9 mouse cellular contexts compared by ENCODE assay signal in genomic region chr5:64202306-64202705, GRCm38 (mm10). TPM values are rescaled to one million over a fixed set of nuclear protein-coding genes. Genes with fewer than 3 reads are reported as not detected.
A peak's percentile ranks its signal among the peaks of the same experiment; 100 is the strongest.
DNase-seq lines count a peak whose midpoint lies in the region; ATAC-seq and TF ChIP-seq lines count a peak whose summit lies in the region.
"Had no signal": no experiment of that assay in that cellular context is flagged by ENCODE, and none has a peak within 500 bp of the region (broad histone marks: within the 10 kb centered on the region; RNA-seq: fewer than 3 reads in every experiment).

No protein-coding gene starts in this region.

- 20% methylated on average over 2 of the region's 2 CpGs for WGBS in forebrain, postnatal 0 days
- WGBS in limb, embryonic 14.5 days = 27% methylated on average over 2 of the region's 2 CpGs

- no peaks in the 10 kb centered on the region for H3K79me2 ChIP-seq in MEL (ENCODE audit: control insufficient read depth, insufficient read depth, low read length, poor library complexity)

- no peaks in the 10 kb centered on the region for H3K9me3 ChIP-seq in MEL (replicated peaks; ENCODE audit: insufficient read depth, low read length)
- H3K9me3 ChIP-seq in forebrain, postnatal 0 days (ENCODE audit: low read length) = no peaks in the 10 kb centered on the region
- H3K9me3 ChIP-seq in limb, embryonic 14.5 days (ENCODE audit: control insufficient read depth, low read length) = no peaks in the 10 kb centered on the region
- H3K9me3 ChIP-seq: heart, embryonic 13.5 days had no signal

- TF ChIP-seq RAD21 in MEL (IDR thresholded peaks at IDR 0.05; ENCODE audit: low read depth, low read length) = peak; percentile 65

- TF ChIP-seq POLR2A in MEL (IDR thresholded peaks at IDR 0.05; ENCODE audit: control insufficient read depth in 1 of 2, insufficient read depth in 1 of 2, low read depth in 1 of 2, low read length in 2 of 2, poor library complexity in 1 of 2) = no peak
- no peak for TF ChIP-seq POLR2A in limb, embryonic 14.5 days (IDR thresholded peaks at IDR 0.05; ENCODE audit: borderline replicate concordance, extremely low read depth, insufficient read depth, insufficient read length)

- H3K9ac ChIP-seq in MEL (ENCODE audit: control insufficient read depth, low read depth, low read length, poor library complexity, severe bottlenecking) = no peak overlapping the region
- no peak overlapping the region for H3K9ac ChIP-seq in forebrain, postnatal 0 days
- H3K9ac ChIP-seq in limb, embryonic 14.5 days (ENCODE audit: low read depth, low read length, severe bottlenecking) = no peak overlapping the region
- H3K9ac ChIP-seq: heart, embryonic 13.5 days had no signal

- no peak overlapping the region for H3K4me2 ChIP-seq in forebrain, postnatal 0 days (ENCODE audit: low read depth)
- H3K4me2 ChIP-seq in limb, embryonic 14.5 days (replicated peaks; ENCODE audit: low read depth, low read length, severe bottlenecking) = no peak overlapping the region
- H3K4me2 ChIP-seq: heart, embryonic 13.5 days had no signal

- peaks cover 0 to 8% of the 10 kb centered on the region in 2 experiments; a peak in 2 of 4 replicates for H3K4me1 ChIP-seq in MEL (ENCODE audit: control insufficient read depth in 1 of 2, insufficient read depth in 2 of 2, low read length in 2 of 2)
- no peaks in the 10 kb centered on the region for H3K4me1 ChIP-seq in forebrain, postnatal 0 days (ENCODE audit: insufficient read depth)
- H3K4me1 ChIP-seq in limb, embryonic 14.5 days (ENCODE audit: control insufficient read depth, insufficient read depth, low read length) = no peaks in the 10 kb centered on the region

- no peaks in the 10 kb centered on the region for H3K27me3 ChIP-seq in MEL (ENCODE audit: control insufficient read depth in 1 of 2, insufficient read depth in 2 of 2, low read length in 2 of 2)
- H3K27me3 ChIP-seq in forebrain, postnatal 0 days (ENCODE audit: insufficient read depth, low read length) = no peaks in the 10 kb centered on the region
- no peaks in the 10 kb centered on the region for H3K27me3 ChIP-seq in limb, embryonic 14.5 days (ENCODE audit: control insufficient read depth, insufficient read depth, low read length)
- H3K27me3 ChIP-seq: heart, embryonic 13.5 days had no signal

- TF ChIP-seq EP300 in MEL (IDR thresholded peaks at IDR 0.05; ENCODE audit: low read depth in 1 of 2, low read length in 2 of 2) = no peak

- DNase-seq in left cerebral cortex, postnatal 25 days (ENCODE audit: low spot score in 2 of 2) = peak; percentile 26 to 42
- no peak for DNase-seq in left cerebral cortex, adult 8-10 months (ENCODE audit: low spot score in 2 of 2)
- DNase-seq in MEL (ENCODE audit: low read depth, low spot score) = peak; percentile 78
- peak; percentile 20 for DNase-seq in cerebellum, adult 11 months
- peak; percentile 60 for DNase-seq in forebrain, postnatal 0 days
- DNase-seq in limb, embryonic 14.5 days (ENCODE audit: low spot score) = peak; percentile 58
- DNase-seq in retina, embryonic 14.5 days (ENCODE audit: low spot score) = peak; percentile 80
- DNase-seq in urinary bladder, adult 2 months (ENCODE audit: low spot score) = no peak

- TF ChIP-seq CTCF in MEL (IDR thresholded peaks at IDR 0.05 in 2 of 3, conservative IDR thresholded peaks at IDR 0.05 in 1 of 3; ENCODE audit: control insufficient read depth in 1 of 3, insufficient read depth in 1 of 3, low read depth in 2 of 3, low read length in 3 of 3, poor library complexity in 1 of 3, severe bottlenecking in 1 of 3) = peak; percentile 64 to 96 (median 83)
- peak; percentile 79 for TF ChIP-seq CTCF in forebrain, postnatal 0 days (IDR thresholded peaks at IDR 0.05; ENCODE audit: low read depth)

- no peak overlapping the region for H3K4me3 ChIP-seq in MEL (ENCODE audit: control insufficient read depth in 1 of 2, insufficient read depth in 1 of 2, low read depth in 2 of 2, low read length in 2 of 2)
- no peak overlapping the region for H3K4me3 ChIP-seq in forebrain, postnatal 0 days (ENCODE audit: low read depth, low read length)
- H3K4me3 ChIP-seq in limb, embryonic 14.5 days (replicated peaks; ENCODE audit: low read length) = no peak overlapping the region
- H3K4me3 ChIP-seq: heart, embryonic 13.5 days had no signal

- intact Hi-C loops in left cerebral cortex, postnatal 25 days (cut with DNase I) = loop anchor here (2.0 kb wide), 1 partner anchor 62 kb away; no protein-coding TSS in a partner anchor

- no peak for ATAC-seq in forebrain, postnatal 0 days
- no peak for ATAC-seq in limb, embryonic 14.5 days (ENCODE audit: low FRiP score, low read depth)

- peaks cover 0 to 10% of the 10 kb centered on the region in 2 experiments; a peak in 2 of 4 replicates for H3K36me3 ChIP-seq in MEL (ENCODE audit: control insufficient read depth in 1 of 2, insufficient read depth in 2 of 2, low read length in 2 of 2)
- H3K36me3 ChIP-seq in forebrain, postnatal 0 days (ENCODE audit: insufficient read depth) = no peaks in the 10 kb centered on the region
- no peaks in the 10 kb centered on the region for H3K36me3 ChIP-seq in limb, embryonic 14.5 days (ENCODE audit: control insufficient read depth, insufficient read depth, low read length)
- H3K36me3 ChIP-seq: heart, embryonic 13.5 days had no signal

- no peak overlapping the region for H3K27ac ChIP-seq in MEL (ENCODE audit: control insufficient read depth, low read depth, low read length)
- no peak overlapping the region for H3K27ac ChIP-seq in forebrain, postnatal 0 days (ENCODE audit: low read depth, low read length)
- H3K27ac ChIP-seq in limb, embryonic 14.5 days (replicated peaks; ENCODE audit: low read depth, low read length) = no peak overlapping the region
- H3K27ac ChIP-seq: heart, embryonic 13.5 days had no signal

TF ChIP-seq in MEL, 35 proteins besides CTCF, POLR2A, EP300 and RAD21:
- TF ChIP-seq GABPA (IDR thresholded peaks at IDR 0.05; ENCODE audit: low read depth, low read length) (no peak), SMC3 (IDR thresholded peaks at IDR 0.05; ENCODE audit: low read depth, low read length) (peak; percentile 65), MYB (IDR thresholded peaks at IDR 0.05; ENCODE audit: low read depth, low read length) (no peak), POLR2AphosphoS5 (IDR thresholded peaks at IDR 0.05; ENCODE audit: borderline replicate concordance, low read depth, low read length) (no peak), BHLHE40 (IDR thresholded peaks at IDR 0.05; ENCODE audit: borderline replicate concordance, low read depth, low read length) (no peak), SIN3A (IDR thresholded peaks at IDR 0.05; ENCODE audit: low read length) (0 out of 2 replicates have a peak, but pooled peaks have one; percentile 26), MAFK (IDR thresholded peaks at IDR 0.05; ENCODE audit: borderline replicate concordance, low read depth, low read length) (no peak), TAL1 (IDR thresholded peaks at IDR 0.05; ENCODE audit: low read length) (no peak), ZKSCAN1 (IDR thresholded peaks at IDR 0.05; ENCODE audit: low read depth, low read length) (no peak), HCFC1 (IDR thresholded peaks at IDR 0.05; ENCODE audit: low read depth, low read length) (no peak), E2F4 (IDR thresholded peaks at IDR 0.05; ENCODE audit: borderline replicate concordance, low read depth, low read length) (no peak)

RNA-seq across cellular contexts. Expression of gene Tbc1d1, which starts 46.2 kb away (rescaled TPM):
- 10 to 100 TPM; 16.2 to 20.2 TPM for total RNA-seq in left cerebral cortex, postnatal 25 days (2021)
- total RNA-seq in left cerebral cortex, adult 8-10 months (2022) = 10 to 100 TPM; 15.2 to 19.7 (median 18.1) TPM
- total RNA-seq in MEL (2012; rRNA removed) = 22.5 and 24.6 TPM in 2 replicates
- 10 to 100 TPM in 1 of 2 experiments, not detected in 1; 24.4 TPM for polyA plus RNA-seq in MEL (2012; ENCODE audit: insufficient read depth in 1 of 2, insufficient read length in 2 of 2, low read depth in 1 of 2, low replicate concordance in 2 of 2, missing spikeins in 1 of 2)
- total RNA-seq in forebrain, postnatal 0 days (2014; rRNA removed) = 20.5 and 22.2 TPM in 2 replicates
- polyA plus RNA-seq in forebrain, postnatal 0 days (2015; fragmentation: Nextera tagmentation; extraction: Ambion mirVana) = 5.7 and 5.9 TPM in 2 replicates
- 22.9 and 25.5 TPM in 2 replicates for polyA plus RNA-seq in limb, embryonic 14.5 days (2012; rRNA removed)
- 23.1 and 25.8 TPM in 2 replicates for polyA plus RNA-seq in limb, embryonic 14.5 days (2014; fragmentation: Nextera tagmentation; extraction: Ambion mirVana)
- polyA plus RNA-seq in urinary bladder, adult 2 months (2012; rRNA removed) = 41.2 and 42.3 TPM in 2 replicates

Comparison
In these comparisons a context has a peak if more than half of its experiments do, and no peak if none do; other contexts are left out.
1. DNase-seq: peak in left cerebral cortex, postnatal 25 days (2 of 2), MEL (single experiment), cerebellum, adult 11 months (single experiment), forebrain, postnatal 0 days (single experiment), limb, embryonic 14.5 days (single experiment) and retina, embryonic 14.5 days (single experiment); none in left cerebral cortex, adult 8-10 months (0 of 2) and urinary bladder, adult 2 months (single experiment).